Mouse (Mus musculus): Measurements from ENCODE around the gene Cd151.

DNA sequence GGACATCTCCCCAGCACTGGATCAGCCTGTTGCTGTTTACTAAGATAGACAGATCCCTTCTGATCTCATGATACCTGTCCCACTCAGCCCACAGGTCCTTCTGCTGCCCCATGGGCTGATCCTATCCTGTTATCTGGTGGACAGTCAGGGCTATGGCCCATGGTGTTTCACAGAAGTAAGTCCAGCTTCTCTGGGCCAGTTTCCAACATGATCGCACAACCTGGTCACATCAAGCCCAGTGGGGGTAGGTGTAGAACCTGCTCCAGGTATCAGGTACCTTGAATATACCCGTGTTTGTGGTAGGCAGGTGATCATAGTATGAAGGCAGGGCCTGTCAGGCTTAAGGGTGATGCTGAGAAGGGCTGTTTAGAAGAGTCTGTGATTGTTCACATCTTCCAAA lies 28.2 kb downstream of the Cd151 start:
- TF ChIP-seq CTCF (IDR thresholded peaks at IDR 0.05; ENCODE audit: borderline replicate concordance, extremely low read depth, insufficient read depth, insufficient read length) (no peak), POLR2A (IDR thresholded peaks at IDR 0.05; ENCODE audit: borderline replicate concordance, extremely low read depth, insufficient read depth, insufficient read length, poor library complexity, severe bottlenecking) (no peak)

Data from brain, embryonic 14.5 days (tissue).